Mouse (Mus musculus): ENCODE results near the gene Pigv. TPM values are rescaled to one million over a fixed set of nuclear protein-coding genes. Genes with fewer than 3 reads are reported as not detected.

Gene Pigv
- polyA plus RNA-seq, 1 experiment from 2014 or later: 10.8 TPM

DNA sequence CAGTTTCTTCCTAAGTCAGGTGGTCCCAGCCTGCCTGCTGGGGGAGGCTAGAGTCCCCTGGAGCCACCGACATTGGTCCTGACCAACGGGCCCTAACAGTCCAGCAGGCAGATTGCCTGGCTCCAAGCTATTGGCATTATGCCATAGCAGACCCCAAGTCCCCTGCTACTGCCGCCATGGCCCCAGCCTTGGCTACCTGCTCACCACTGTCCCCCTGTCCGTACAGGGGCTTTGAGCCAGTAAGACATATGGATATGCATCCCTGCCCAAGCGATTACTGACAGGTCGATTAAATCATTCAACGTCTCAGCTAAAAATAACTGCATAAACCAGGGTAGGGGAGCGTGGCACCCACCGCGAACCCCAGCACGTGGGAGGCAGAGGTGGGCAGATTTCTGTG is 54.5 kb downstream of the Pigv start:
- no peaks in the 10 kb centered on the region for H3K9me3 ChIP-seq (ENCODE audit: control insufficient read depth, low read length)
- no peak for DNase-seq
- H3K27ac ChIP-seq (replicated peaks; ENCODE audit: low read depth, low read length): no peak overlapping the region
- H3K4me3 ChIP-seq (replicated peaks; ENCODE audit: low read depth, low read length): no peak overlapping the region
- H3K4me2 ChIP-seq (ENCODE audit: low read length): no peak overlapping the region
- 91% methylated on average over 11 of the region's 11 CpGs for WGBS
- H3K27me3 ChIP-seq (ENCODE audit: control insufficient read depth, insufficient read depth, low read length): no peaks in the 10 kb centered on the region
- peaks cover 37% of the 10 kb centered on the region for H3K36me3 ChIP-seq (ENCODE audit: control insufficient read depth, insufficient read depth, low read length)
- ATAC-seq (ENCODE audit: low FRiP score, low TSS enrichment): no peak
- H3K4me1 ChIP-seq (ENCODE audit: control insufficient read depth, insufficient read depth, low read length): no peaks in the 10 kb centered on the region
- no peak overlapping the region for H3K9ac ChIP-seq (replicated peaks; ENCODE audit: low read length)

- Histone ChIP-seq H3K9me3 (ENCODE audit: control insufficient read depth, low read length) (no peaks in the 10 kb centered on the region), H3K4me3 (replicated peaks; ENCODE audit: low read depth, low read length) (no peak overlapping the region), H3K9ac (replicated peaks; ENCODE audit: low read length) (no peak overlapping the region), H3K27ac (replicated peaks; ENCODE audit: low read depth, low read length) (no peak overlapping the region), H3K4me1 (ENCODE audit: control insufficient read depth, insufficient read depth, low read length) (no peaks in the 10 kb centered on the region), H3K4me2 (ENCODE audit: low read length) (no peak overlapping the region), H3K36me3 (ENCODE audit: control insufficient read depth, insufficient read depth, low read length) (peaks cover 48% of the 10 kb centered on the region), H3K27me3 (ENCODE audit: control insufficient read depth, insufficient read depth, low read length) (no peaks in the 10 kb centered on the region)
- ATAC-seq (ENCODE audit: low FRiP score, low TSS enrichment): no peak
- DNase-seq: no peak
- WGBS: 87% methylated on average over 10 of the region's 10 CpGs
Measured at GRCm38 (mm10) chr4:133615416-133615815, 57.0 kb downstream of the Pigv start.

GRCm38 (mm10) chr4:133614274-133614761 is 58.1 kb downstream of the Pigv start:
- no peaks in the 10 kb centered on the region for H3K4me1 ChIP-seq (ENCODE audit: control insufficient read depth, insufficient read depth, low read length)
- peaks cover 46% of the 10 kb centered on the region for H3K36me3 ChIP-seq (ENCODE audit: control insufficient read depth, insufficient read depth, low read length)
- H3K4me3 ChIP-seq (replicated peaks; ENCODE audit: low read depth, low read length): no peak overlapping the region
- DNase-seq (no peak), ATAC-seq (ENCODE audit: low FRiP score, low TSS enrichment) (no peak)
- no peak overlapping the region for H3K4me2 ChIP-seq (ENCODE audit: low read length)
- H3K27ac ChIP-seq (replicated peaks; ENCODE audit: low read depth, low read length): no peak overlapping the region
- 93% methylated on average over 8 of the region's 8 CpGs for WGBS
- no peaks in the 10 kb centered on the region for H3K9me3 ChIP-seq (ENCODE audit: control insufficient read depth, low read length)
- no peaks in the 10 kb centered on the region for H3K27me3 ChIP-seq (ENCODE audit: control insufficient read depth, insufficient read depth, low read length)
- H3K9ac ChIP-seq (replicated peaks; ENCODE audit: low read length): no peak overlapping the region

DNA sequence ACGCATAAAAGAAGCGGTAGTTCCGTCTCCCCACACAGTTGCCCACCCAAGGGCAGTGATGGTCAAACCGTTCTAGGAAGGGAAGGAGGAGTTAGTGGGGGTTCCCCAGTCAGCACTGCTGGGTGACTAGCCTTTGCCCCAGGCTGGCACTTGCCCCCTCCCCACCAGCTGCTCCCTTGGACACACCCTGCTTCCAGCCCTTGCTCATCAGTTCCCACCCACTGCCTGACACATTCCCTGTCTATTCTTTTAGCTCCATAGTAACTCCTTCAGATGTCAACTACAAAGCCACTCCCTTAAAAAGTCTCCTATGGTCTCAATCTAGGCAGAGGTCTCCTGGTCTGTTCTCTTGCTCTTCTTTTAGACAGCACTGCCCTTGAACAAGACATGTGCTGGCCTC is 58.6 kb downstream of the Pigv start:
- H3K4me2 ChIP-seq (ENCODE audit: low read length): no peak overlapping the region
- H3K27ac ChIP-seq (replicated peaks; ENCODE audit: low read depth, low read length): no peak overlapping the region
- no peaks in the 10 kb centered on the region for H3K9me3 ChIP-seq (ENCODE audit: control insufficient read depth, low read length)
- no peak overlapping the region for H3K9ac ChIP-seq (replicated peaks; ENCODE audit: low read length)
- DNase-seq (no peak), ATAC-seq (ENCODE audit: low FRiP score, low TSS enrichment) (no peak)
- WGBS: 86% methylated on average over 4 of the region's 4 CpGs
- H3K27me3 ChIP-seq (ENCODE audit: control insufficient read depth, insufficient read depth, low read length): no peaks in the 10 kb centered on the region
- H3K4me3 ChIP-seq (replicated peaks; ENCODE audit: low read depth, low read length): no peak overlapping the region
- H3K36me3 ChIP-seq (ENCODE audit: control insufficient read depth, insufficient read depth, low read length): peaks cover 48% of the 10 kb centered on the region
- no peaks in the 10 kb centered on the region for H3K4me1 ChIP-seq (ENCODE audit: control insufficient read depth, insufficient read depth, low read length)

- Histone ChIP-seq H3K36me3 (ENCODE audit: control insufficient read depth, insufficient read depth, low read length) (peaks cover 55% of the 10 kb centered on the region), H3K27me3 (ENCODE audit: control insufficient read depth, insufficient read depth, low read length) (no peaks in the 10 kb centered on the region), H3K4me2 (ENCODE audit: low read length) (no peak overlapping the region), H3K27ac (replicated peaks; ENCODE audit: low read depth, low read length) (no peak overlapping the region), H3K4me1 (ENCODE audit: control insufficient read depth, insufficient read depth, low read length) (no peaks in the 10 kb centered on the region), H3K9me3 (ENCODE audit: control insufficient read depth, low read length) (no peaks in the 10 kb centered on the region), H3K9ac (replicated peaks; ENCODE audit: low read length) (no peak overlapping the region), H3K4me3 (replicated peaks; ENCODE audit: low read depth, low read length) (no peak overlapping the region)
- ATAC-seq (ENCODE audit: low FRiP score, low TSS enrichment) (no peak), DNase-seq (no peak)
- 98% methylated on average over 8 of the region's 8 CpGs for whole genome bisulfite sequencing
Measured at GRCm38 (mm10) chr4:133613026-133613425, 59.4 kb downstream of the Pigv start.

DNA sequence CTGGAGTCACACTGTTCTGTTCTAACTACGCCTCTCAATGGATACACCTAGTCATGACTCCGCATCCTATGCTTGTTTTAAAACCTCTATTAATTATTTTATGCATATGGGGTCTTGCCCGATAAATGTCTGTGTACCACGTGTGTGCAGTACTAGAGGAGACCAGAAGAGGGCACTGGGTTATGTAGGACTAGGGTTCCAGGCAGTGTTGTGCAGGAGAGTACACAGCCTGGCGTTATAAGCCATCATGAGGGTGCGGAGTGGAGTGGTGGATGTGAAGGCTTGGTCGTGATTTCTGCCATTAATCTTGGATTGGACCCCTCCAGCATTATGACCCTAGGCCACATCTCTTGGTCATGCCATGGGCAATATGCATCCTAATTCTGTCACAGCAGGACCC is 60.0 kb downstream of the Pigv start:
- Histone ChIP-seq H3K27ac (replicated peaks; ENCODE audit: low read depth, low read length) (no peak overlapping the region), H3K27me3 (ENCODE audit: control insufficient read depth, insufficient read depth, low read length) (no peaks in the 10 kb centered on the region), H3K36me3 (ENCODE audit: control insufficient read depth, insufficient read depth, low read length) (peaks cover 53% of the 10 kb centered on the region), H3K9me3 (ENCODE audit: control insufficient read depth, low read length) (no peaks in the 10 kb centered on the region), H3K4me1 (ENCODE audit: control insufficient read depth, insufficient read depth, low read length) (no peaks in the 10 kb centered on the region), H3K4me2 (ENCODE audit: low read length) (no peak overlapping the region), H3K4me3 (replicated peaks; ENCODE audit: low read depth, low read length) (no peak overlapping the region), H3K9ac (replicated peaks; ENCODE audit: low read length) (no peak overlapping the region)
- over 99% methylated on average over 7 of the region's 7 CpGs for WGBS
- DNase-seq: no peak
- no peak for ATAC-seq (ENCODE audit: low FRiP score, low TSS enrichment)

- no peak for ATAC-seq (ENCODE audit: low FRiP score, low TSS enrichment)
- H3K36me3 ChIP-seq (ENCODE audit: control insufficient read depth, insufficient read depth, low read length): peaks cover 60% of the 10 kb centered on the region
Measured at GRCm38 (mm10) chr4:133611815-133612214, 60.6 kb downstream of the Pigv start.

More at GRCm38 (mm10) chr4:133611815-133612214, 60.6 kb downstream of the Pigv start:
- Histone ChIP-seq H3K4me1 (ENCODE audit: control insufficient read depth, insufficient read depth, low read length) (no peaks in the 10 kb centered on the region), H3K9ac (replicated peaks; ENCODE audit: low read length) (no peak overlapping the region), H3K27me3 (ENCODE audit: control insufficient read depth, insufficient read depth, low read length) (no peaks in the 10 kb centered on the region), H3K4me3 (replicated peaks; ENCODE audit: low read depth, low read length) (no peak overlapping the region), H3K4me2 (ENCODE audit: low read length) (no peak overlapping the region), H3K9me3 (ENCODE audit: control insufficient read depth, low read length) (no peaks in the 10 kb centered on the region), H3K27ac (replicated peaks; ENCODE audit: low read depth, low read length) (no peak overlapping the region)
- no peak for DNase-seq
- 97% methylated on average over 5 of the region's 5 CpGs for WGBS

Small RNA genes lying within 50 kb of the gene (microRNA-seq; reads per million reads assigned to microRNA genes)
- 0.44 reads per million for gene Mir7227

Other genes starting within 250 kb of the Pigv start
- 0.09 and 0.15 TPM in 2 replicates for gene Tent5b, start 192.5 kb downstream of the Pigv start, polyA plus RNA-seq (2014; fragmentation: Nextera tagmentation; extraction: Ambion mirVana)
- 5.5 and 7.8 TPM in 2 replicates for gene Trnp1, start 174.1 kb downstream of the Pigv start, polyA plus RNA-seq (2014; fragmentation: Nextera tagmentation; extraction: Ambion mirVana)
- gene Kdf1, start 153.7 kb downstream of the Pigv start, polyA plus RNA-seq (2014; fragmentation: Nextera tagmentation; extraction: Ambion mirVana): 0.19 and 0.37 TPM in 2 replicates
- gene Nudc, start 126.7 kb downstream of the Pigv start, polyA plus RNA-seq (2014; fragmentation: Nextera tagmentation; extraction: Ambion mirVana): 162 and 163 TPM in 2 replicates
- not detected in 2 replicates for gene Nr0b2, start 119.3 kb downstream of the Pigv start, polyA plus RNA-seq (2014; fragmentation: Nextera tagmentation; extraction: Ambion mirVana)
- 6.4 and 7.3 TPM in 2 replicates for gene Gpatch3, start 97.9 kb downstream of the Pigv start, polyA plus RNA-seq (2014; fragmentation: Nextera tagmentation; extraction: Ambion mirVana)
- 20.3 and 21.4 TPM in 2 replicates for gene Gpn2, start 88.3 kb downstream of the Pigv start, polyA plus RNA-seq (2014; fragmentation: Nextera tagmentation; extraction: Ambion mirVana)
- gene Sfn, start 70.5 kb downstream of the Pigv start, polyA plus RNA-seq (2014; fragmentation: Nextera tagmentation; extraction: Ambion mirVana): 0.88 and 1.3 TPM in 2 replicates
- 3.8 and 5.8 TPM in 2 replicates for gene Zdhhc18, start 22.5 kb downstream of the Pigv start, polyA plus RNA-seq (2014; fragmentation: Nextera tagmentation; extraction: Ambion mirVana)
- gene Arid1a, start 84.1 kb upstream of the Pigv start, polyA plus RNA-seq (2014; fragmentation: Nextera tagmentation; extraction: Ambion mirVana): 38.5 and 46.7 TPM in 2 replicates
- 18.8 and 22.0 TPM in 2 replicates for gene Rps6ka1, start 215.2 kb upstream of the Pigv start, polyA plus RNA-seq (2014; fragmentation: Nextera tagmentation; extraction: Ambion mirVana)

All from midbrain, embryonic 14.5 days (tissue).